Mouse (Mus musculus) inflammation-experienced regulatory T-cells, adult 6 months (primary cell): ENCODE results near the gene Tmem223. TPM values are rescaled to one million over a fixed set of nuclear protein-coding genes. Genes with fewer than 3 reads are reported as not detected.

Experiments used
- ATAC-seq: one replicate; pipeline ENCODE4 v1.8.0; 2017
- polyA plus RNA-seq, 3 experiments: library from polyadenylated mRNA; unstranded; fragments of 100-300 nt; shearing (Covaris generic); gene quantifications; one replicate each; pipeline ENCODE4 v1.2.1; 2017

Tmem223 gene
- polyA plus RNA-seq, 3 experiments from 2014 or later = 96.4 to 128 (median 119) TPM

DNA sequence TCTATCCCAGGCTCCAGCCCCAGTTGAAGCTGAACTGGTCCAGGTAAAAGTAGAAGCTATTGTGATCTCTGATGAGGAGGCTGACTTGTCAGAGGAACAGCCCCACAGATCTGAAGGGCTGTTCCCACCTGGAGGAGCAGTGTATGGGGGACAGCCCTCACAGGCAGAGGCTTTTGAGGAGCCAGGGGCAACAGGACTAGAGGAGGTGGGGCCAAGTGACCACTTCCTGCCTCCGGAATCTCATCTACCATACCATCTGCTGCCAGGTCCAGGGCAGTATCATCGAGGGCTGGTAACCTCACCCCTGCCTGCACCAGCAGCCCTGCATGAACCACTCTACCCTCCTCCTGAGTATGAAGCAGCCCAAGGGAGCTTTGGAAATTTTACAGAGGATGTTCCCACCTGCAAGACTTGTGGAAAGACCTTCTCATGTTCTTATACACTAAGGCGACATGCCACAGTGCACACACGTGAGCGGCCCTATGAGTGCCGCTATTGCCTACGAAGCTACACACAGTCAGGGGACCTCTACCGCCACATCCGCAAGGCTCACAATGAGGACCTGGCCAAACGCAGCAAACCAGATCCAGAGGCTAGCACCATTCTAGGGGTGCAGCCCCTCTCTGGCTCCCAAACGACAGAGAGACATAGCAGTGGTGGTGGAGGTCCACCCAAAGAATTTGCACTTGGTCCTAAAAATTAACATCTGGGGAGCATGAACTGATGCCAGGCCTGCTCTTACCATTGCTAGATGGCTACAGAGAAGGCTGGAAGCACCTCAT is 33.3 kb downstream of the Tmem223 start:
- no peak for ATAC-seq

DNA sequence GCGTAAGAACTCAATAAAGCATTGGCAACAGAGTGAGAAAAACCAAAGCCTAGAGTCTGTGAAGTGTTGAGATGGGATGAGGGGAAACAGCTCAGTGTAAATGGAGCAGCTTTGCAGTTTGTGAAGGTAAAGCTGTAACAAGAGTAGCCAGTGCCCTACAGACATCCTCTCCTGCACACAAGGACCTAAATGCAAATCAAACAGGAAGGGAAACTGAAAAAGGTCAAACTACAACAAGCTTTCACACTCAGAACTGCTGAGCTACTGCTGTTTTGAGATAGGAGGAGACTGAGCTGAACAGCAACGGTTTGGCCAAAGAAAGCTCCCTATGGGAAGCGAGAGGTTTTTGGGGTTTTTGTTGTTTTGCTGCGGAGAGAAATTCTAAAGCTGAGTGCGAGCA is 36.0 kb downstream of the Tmem223 start:
- ATAC-seq = no peak

DNA sequence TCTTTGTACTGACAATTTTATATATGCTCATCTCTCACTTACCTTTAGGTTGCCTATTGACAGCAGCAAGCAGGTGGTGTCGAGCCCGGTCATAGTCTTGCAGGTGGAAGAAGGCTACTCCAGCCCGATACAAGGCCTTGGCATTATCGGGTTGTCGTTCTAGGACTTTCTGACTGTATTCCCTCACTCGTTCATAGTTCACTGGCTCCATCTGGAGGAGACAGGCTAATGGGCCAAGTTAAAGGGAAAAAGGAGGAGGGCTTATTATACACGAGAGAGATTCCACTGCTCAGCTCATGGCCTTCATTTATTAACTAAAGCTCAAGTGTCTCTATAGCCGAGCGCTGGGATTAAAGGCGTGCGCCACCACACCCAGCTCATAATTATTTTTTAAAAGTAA is 45.0 kb downstream of the Tmem223 start:
- no peak for ATAC-seq

DNA sequence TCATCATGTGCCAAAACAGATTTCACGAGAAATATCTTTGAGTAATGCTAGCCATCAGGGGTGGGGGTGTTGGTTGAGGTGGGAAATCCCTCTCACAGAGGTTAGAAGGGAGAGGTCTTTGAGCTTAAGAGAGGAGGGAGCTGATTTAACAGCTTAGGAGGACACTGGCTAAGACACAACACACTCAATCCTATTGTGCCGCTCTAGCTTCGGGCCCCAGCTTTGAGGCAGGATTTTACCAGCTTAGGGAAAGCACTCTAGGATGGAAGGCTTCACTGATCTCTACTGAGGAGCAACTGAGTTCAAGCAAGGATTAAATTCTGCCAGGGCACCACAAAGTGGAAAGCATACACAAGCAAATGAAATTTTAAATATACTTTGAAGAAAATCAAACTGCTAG is 46.2 kb downstream of the Tmem223 start:
- no peak for ATAC-seq

DNA sequence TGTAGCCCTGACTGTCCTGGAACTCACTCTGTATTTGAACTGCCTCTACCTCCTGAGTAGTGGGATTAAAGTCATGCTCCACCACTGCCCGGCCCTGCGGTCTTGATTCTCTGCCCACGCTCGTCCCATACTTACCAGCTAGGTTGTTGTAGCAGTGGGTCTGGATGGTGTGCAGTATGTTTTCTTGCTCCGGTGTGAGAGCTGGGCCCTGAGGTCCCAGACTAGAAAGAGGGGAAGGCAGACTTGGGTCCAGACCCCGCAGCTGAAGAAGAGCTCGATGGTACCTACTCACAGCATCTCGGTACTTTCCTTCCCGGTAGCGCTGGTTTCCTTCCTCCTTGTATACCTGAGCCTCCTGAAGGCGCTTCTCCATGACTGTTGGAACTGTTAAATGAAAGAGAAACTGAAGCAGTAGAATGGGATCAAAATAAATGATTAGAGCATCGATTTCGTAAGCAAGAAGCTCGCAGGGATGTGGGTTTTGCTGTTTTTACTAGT is 47.6 kb downstream of the Tmem223 start:
- ATAC-seq = no peak

DNA sequence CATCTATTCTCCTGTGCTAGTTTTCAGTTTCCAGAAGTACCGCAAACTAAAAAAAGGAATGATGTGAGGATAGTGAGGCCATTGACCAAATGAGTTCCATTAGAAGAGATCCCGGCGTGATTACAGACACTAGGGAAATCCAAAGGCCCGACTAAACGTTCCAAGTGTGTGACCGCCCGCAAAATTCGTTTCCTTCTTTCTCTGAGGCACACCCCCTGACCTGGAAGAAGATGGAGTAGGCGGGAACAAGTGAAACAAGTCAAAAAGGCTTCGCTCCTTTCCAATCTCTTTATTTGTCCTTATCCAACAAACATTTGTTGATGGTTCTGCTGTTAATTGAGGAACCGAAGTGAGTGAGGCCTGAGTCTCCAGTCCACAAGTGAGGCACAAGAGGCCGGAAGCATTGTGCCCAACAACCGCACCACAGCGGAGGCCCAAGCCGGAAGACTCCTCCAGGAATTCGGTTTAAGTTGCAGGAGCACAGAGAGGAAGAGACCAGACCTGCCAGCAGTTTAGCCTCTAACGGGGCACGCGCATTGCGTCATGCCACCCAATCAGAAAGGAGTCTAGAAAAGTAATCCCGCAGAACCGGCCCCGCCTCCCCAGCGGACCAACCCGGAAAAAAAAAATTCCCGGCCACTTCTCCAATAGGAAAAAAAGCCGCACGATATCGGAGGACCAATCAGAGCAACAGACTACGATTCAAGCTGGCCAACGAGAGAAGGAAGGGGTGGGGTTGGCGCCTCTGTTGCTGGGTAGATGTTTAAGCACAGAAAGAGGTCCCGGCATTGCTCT is 48.2 kb downstream of the Tmem223 start, which contains the start of gene Ttc9c:
TSS of gene Ttc9c (minus strand) at position 533 of the 795 bp plus-strand sequence.
- ATAC-seq = peak; percentile 68

DNA sequence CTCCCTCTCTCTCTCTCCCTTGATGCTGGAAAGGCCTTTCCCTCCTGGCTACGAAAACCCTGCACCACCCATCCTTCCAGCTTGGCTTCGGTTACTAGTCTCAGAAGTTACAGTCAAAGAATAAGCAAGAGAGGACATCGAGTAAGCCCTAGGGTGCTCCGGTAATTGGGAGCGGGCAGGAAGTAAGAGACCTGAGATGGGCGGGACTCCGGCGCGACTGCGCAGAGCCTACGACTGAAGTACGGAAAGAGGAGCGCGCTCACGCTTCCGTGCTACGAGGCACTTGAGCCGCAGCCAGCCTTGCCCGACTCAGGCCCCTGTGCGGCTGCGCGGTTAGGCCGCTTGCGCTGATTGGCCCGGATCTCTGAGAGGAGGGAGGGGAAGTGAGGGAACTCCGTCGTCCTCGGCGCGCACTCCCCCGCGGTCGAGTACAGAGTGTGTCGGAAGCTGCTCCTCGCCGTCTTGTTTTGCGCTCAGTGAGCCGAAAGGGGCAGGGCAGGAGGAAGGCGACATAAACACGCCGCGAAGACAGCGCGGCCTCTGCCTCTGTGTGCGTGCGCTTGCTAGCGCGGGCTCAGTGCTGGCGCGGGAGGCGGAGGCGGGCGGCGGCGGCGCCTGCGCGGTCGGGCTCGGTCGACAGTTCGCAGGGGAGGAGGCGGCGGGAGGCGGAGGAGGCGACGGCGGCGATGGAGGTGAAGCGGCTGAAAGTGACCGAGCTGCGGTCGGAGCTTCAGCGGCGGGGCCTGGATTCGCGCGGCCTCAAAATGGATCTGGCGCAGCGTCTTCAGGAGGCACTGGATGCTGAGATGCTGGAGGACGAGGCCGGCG is 49.0 kb downstream of the Tmem223 start, which contains the start of gene Hnrnpul2:
TSS of gene Hnrnpul2 (plus strand) at position 415 of the 828 bp plus-strand sequence.
- ATAC-seq = peak; percentile 82

DNA sequence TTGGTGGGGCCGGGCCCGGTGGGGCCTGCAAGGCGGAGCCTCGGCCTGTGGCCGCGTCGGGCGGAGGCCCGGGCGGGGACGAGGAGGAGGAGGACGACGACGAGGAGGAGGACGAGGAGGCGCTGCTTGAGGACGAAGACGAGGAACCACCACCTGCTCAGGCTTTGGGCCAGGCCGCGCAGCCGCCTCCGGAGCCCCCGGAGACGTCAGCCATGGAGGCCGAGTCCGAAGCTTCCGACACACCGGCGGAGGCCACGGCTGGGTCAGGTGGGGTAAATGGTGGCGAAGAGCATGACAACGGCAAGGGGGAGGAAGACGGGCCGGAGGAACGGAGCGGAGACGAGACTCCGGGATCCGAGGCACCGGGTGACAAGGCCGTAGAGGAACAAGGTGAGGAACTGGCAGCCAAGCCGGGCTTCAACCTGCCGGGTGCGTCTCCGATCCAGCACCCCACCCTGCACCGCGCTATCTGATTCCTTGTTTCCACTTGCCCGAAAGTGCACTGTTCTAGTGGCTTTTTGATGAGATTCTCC is 49.7 kb downstream of the Tmem223 start:
- ATAC-seq = peak; percentile 0

DNA sequence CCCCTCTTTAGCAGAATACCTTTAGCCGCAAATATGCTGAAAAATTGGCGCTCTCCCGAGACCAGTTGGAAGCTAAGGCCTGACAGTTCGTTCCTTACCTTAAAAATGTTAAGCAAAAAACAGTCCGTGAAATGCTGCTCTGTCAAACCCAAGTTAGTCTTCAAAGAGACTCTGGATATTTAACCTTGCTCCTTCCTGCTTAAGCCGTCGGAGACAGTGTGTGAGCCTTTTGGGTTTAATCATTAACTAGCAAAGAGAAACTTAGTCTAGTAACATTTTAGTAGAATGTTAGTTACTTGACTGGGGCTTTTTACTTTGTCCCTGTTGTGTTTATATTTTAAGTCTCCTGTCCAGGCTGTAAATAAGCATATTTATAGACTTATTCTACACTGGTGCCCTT is 50.4 kb downstream of the Tmem223 start:
- ATAC-seq = no peak

Other genes with a start within 250 kb of the Tmem223 start
- not detected for gene Slc22a8, start 179.7 kb upstream of the Tmem223 start, polyA plus RNA-seq
- not detected for gene Slc22a6, start 153.0 kb upstream of the Tmem223 start, polyA plus RNA-seq
- gene Chrm1, start 107.2 kb upstream of the Tmem223 start, polyA plus RNA-seq = not detected
- 10 to 100 TPM; 60.5 to 74.4 (median 68.9) TPM for gene Slc3a2, start 47.6 kb upstream of the Tmem223 start, polyA plus RNA-seq
- gene Wdr74, start 35.2 kb upstream of the Tmem223 start, polyA plus RNA-seq = 10 to 100 TPM; 38.0 to 71.7 (median 66.5) TPM
- gene 1700092M07Rik, start 30.3 kb upstream of the Tmem223 start, polyA plus RNA-seq = 1 to 10 TPM in 1 of 3 experiments, not detected in 2; 1.8 TPM
- 100 to 1,000 TPM in 2 of 3 experiments, 10 to 100 TPM in 1; 91.6 to 140 (median 134) TPM for gene Stx5a, start 29.6 kb upstream of the Tmem223 start, polyA plus RNA-seq
- gene Nxf1, start 13.9 kb upstream of the Tmem223 start, polyA plus RNA-seq = 100 to 1,000 TPM; 130 to 193 (median 160) TPM
- 100 to 1,000 TPM; 109 to 112 (median 112) TPM for gene Tmem179b, start 3.5 kb downstream of the Tmem223 start, polyA plus RNA-seq
- gene Taf6l, start 15.4 kb downstream of the Tmem223 start, polyA plus RNA-seq = 1 to 10 TPM; 4.4 to 6.9 (median 5.9) TPM
- gene Polr2g, start 27.6 kb downstream of the Tmem223 start, polyA plus RNA-seq = 100 to 1,000 TPM; 186 to 196 (median 191) TPM
- gene Zbtb3, start 31.6 kb downstream of the Tmem223 start, polyA plus RNA-seq = 1 to 10 TPM; 2.1 to 3.0 (median 2.7) TPM
- gene Ttc9c, start 48.3 kb downstream of the Tmem223 start, polyA plus RNA-seq = 10 to 100 TPM; 38.6 to 60.1 (median 53.7) TPM
- gene Hnrnpul2, start 49.0 kb downstream of the Tmem223 start, polyA plus RNA-seq = 1 to 10 TPM; 5.0 to 8.3 (median 5.9) TPM
- not detected for gene AC129217.1, start 58.8 kb downstream of the Tmem223 start, polyA plus RNA-seq
- gene Bscl2, start 66.5 kb downstream of the Tmem223 start, polyA plus RNA-seq = 100 to 1,000 TPM in 1 of 3 experiments, 10 to 100 TPM in 2; 81.9 to 106 (median 95.9) TPM
- 1 to 10 TPM in 2 of 3 experiments, under 1 TPM in 1; 0.72 to 3.3 (median 1.6) TPM for gene Gng3, start 68.2 kb downstream of the Tmem223 start, polyA plus RNA-seq
- gene Lrrn4cl, start 79.8 kb downstream of the Tmem223 start, polyA plus RNA-seq = under 1 TPM in 1 of 3 experiments, not detected in 2; 0.15 TPM
- 10 to 100 TPM; 56.1 to 63.1 (median 57.6) TPM for gene Ubxn1, start 100.5 kb downstream of the Tmem223 start, polyA plus RNA-seq
- gene Uqcc3, start 109.9 kb downstream of the Tmem223 start, polyA plus RNA-seq = 10 to 100 TPM; 78.4 to 90.3 (median 89.6) TPM
- gene Lbhd1, start 112.7 kb downstream of the Tmem223 start, polyA plus RNA-seq = 100 to 1,000 TPM in 1 of 3 experiments, 10 to 100 TPM in 2; 92.4 to 104 (median 94.7) TPM
- gene Gm49403, start 112.9 kb downstream of the Tmem223 start, polyA plus RNA-seq = not detected
- 100 to 1,000 TPM; 105 to 125 (median 114) TPM for gene 1810009A15Rik, start 117.9 kb downstream of the Tmem223 start, polyA plus RNA-seq
- 1 to 10 TPM in 1 of 3 experiments, not detected in 2; 1.1 TPM for gene Gm49416, start 117.9 kb downstream of the Tmem223 start, polyA plus RNA-seq
- 10 to 100 TPM in 2 of 3 experiments, 1 to 10 TPM in 1; 8.5 to 11.9 (median 10.4) TPM for gene Ints5, start 122.0 kb downstream of the Tmem223 start, polyA plus RNA-seq
- 10 to 100 TPM; 58.8 to 59.6 (median 59.4) TPM for gene Ganab, start 127.1 kb downstream of the Tmem223 start, polyA plus RNA-seq
- 10 to 100 TPM; 11.3 to 26.1 (median 20.0) TPM for gene B3gat3, start 149.4 kb downstream of the Tmem223 start, polyA plus RNA-seq
- gene Rom1, start 158.4 kb downstream of the Tmem223 start, polyA plus RNA-seq = 10 to 100 TPM in 1 of 3 experiments, 1 to 10 TPM in 2; 3.2 to 22.7 (median 3.4) TPM
- gene Eml3, start 158.6 kb downstream of the Tmem223 start, polyA plus RNA-seq = 10 to 100 TPM; 20.3 to 25.7 (median 20.4) TPM
- 10 to 100 TPM; 78.8 to 96.7 (median 81.2) TPM for gene Mta2, start 170.9 kb downstream of the Tmem223 start, polyA plus RNA-seq
- gene Tut1, start 182.9 kb downstream of the Tmem223 start, polyA plus RNA-seq = 10 to 100 TPM; 17.6 to 38.3 (median 35.3) TPM
- gene Eef1g, start 196.0 kb downstream of the Tmem223 start, polyA plus RNA-seq = 100 to 1,000 TPM; 465 to 725 (median 677) TPM
- 10 to 100 TPM; 42.4 to 81.3 (median 54.5) TPM for gene Ahnak, start 218.3 kb downstream of the Tmem223 start, polyA plus RNA-seq